ENCODE assay signal across 8 mouse cellular contexts in the genomic region with DNA sequence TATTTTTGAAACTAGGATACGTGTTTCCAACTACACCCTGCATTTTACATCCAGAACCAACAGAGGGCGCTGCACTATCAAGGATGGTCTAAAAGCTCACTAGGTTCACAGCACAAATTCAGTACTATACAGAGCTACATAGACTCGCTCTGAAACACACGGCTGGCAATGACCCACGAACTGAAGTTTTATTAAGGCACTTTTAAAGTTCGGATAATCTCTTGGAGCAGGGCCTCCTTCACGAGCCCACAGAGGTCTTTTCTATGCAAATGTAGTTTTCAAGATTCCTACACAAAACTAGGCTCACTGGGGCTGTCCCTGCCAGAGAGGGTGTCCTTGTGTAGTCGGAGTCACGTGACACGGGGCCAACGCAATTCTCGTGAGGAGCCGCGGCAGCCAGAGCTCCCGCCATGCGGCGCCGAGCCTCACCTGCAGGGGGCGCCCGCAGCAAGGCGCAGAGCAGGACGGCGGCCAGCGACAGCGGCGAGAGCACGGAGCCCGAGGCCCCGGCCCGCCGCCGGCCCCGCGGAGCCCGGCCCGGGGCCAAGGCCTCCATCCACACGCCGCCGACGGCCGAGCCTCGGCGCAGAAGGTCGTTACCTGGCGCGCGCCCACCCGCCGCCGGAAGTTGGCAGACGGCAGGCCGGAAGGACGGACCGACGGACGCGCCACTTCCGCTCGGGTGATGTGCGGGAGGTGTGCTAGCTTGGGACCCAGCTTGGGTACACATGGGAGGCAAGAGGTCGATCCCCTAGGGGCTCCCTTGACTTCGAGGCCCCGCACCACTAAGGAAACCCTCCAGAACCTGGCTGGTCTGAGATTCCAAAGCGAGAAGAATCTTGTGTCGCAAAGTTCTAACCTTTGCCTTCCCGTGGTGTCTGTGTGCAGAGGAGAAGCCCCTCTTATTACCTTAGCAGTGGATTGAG. TPM values are rescaled to one million over a fixed set of nuclear protein-coding genes. Genes with fewer than 3 reads are reported as not detected.
DNase-seq lines count a peak whose midpoint lies in the region; ATAC-seq and TF ChIP-seq lines count a peak whose summit lies in the region.

A gene (plus strand): TSS at position 460 of the 926 bp plus-strand sequence.
A gene (minus strand): TSS at position 774 of the 926 bp plus-strand sequence.

- WGBS in cerebellum, adult 2 months = 2% methylated on average over 66 of the region's 66 CpGs
- 3% methylated on average over 48 of the region's 66 CpGs for WGBS in lung, embryonic 16.5 days

- DNase-seq in G1E (ENCODE audit: low spot score) = peak; percentile 85
- peak; percentile 82 to 85 for DNase-seq in cerebellum, adult 2 months
- peak; percentile 89 for DNase-seq in forelimb bud, embryonic 11.5 days (ENCODE audit: low read depth, low spot score)
- DNase-seq in layer of hippocampus, adult 9-10 months (ENCODE audit: low spot score) = peak; percentile 92
- DNase-seq in ovary, postnatal 14 days (ENCODE audit: low spot score) = peak; percentile 83
- DNase-seq in thymus, postnatal 14 days = peak; percentile 94

- H3K9me3 ChIP-seq in G1E (replicated peaks) = no peaks in the 10 kb centered on the region
- H3K9me3 ChIP-seq in lung, embryonic 16.5 days (ENCODE audit: control insufficient read depth, low read length) = no peaks in the 10 kb centered on the region

- peak; percentile 76 for TF ChIP-seq CTCF in G1E (IDR thresholded peaks at IDR 0.05; ENCODE audit: low read depth, low read length)
- peak; percentile 56 for TF ChIP-seq CTCF in cerebellum, adult 2 months (IDR thresholded peaks at IDR 0.05; ENCODE audit: borderline replicate concordance, insufficient read depth, low read depth, low read length)

- peaks cover 2% of the 10 kb centered on the region for H3K36me3 ChIP-seq in G1E (replicated peaks)
- H3K36me3 ChIP-seq in lung, embryonic 16.5 days (ENCODE audit: control insufficient read depth, insufficient read depth, low read length) = no peaks in the 10 kb centered on the region

- ATAC-seq in G1E (ENCODE audit: extremely low read depth, insufficient number of reproducible peaks, low FRiP score, poor library complexity, severe bottlenecking) = peak; percentile 90
- ATAC-seq in hematopoietic stem cell, adult 5-6 weeks (replicated peaks in 1 of 2; ENCODE audit: insufficient read depth in 1 of 2, low FRiP score in 2 of 2, low TSS enrichment in 1 of 2, low read depth in 1 of 2, poor library complexity in 2 of 2, severe bottlenecking in 2 of 2) = peak; percentile 95 to 96
- peak; percentile 98 for ATAC-seq in lung, embryonic 16.5 days (ENCODE audit: low read depth)

- TF ChIP-seq POLR2A in cerebellum, adult 2 months (IDR thresholded peaks at IDR 0.05; ENCODE audit: borderline replicate concordance, insufficient read depth, low read length) = peak; percentile 31; the same call in 1 of the 2 replicates

- peak within 1 kb of the TSS; percentile 73 for H3K4me2 ChIP-seq in lung, embryonic 16.5 days (ENCODE audit: low read depth, low read length)

- peak within 1 kb of the TSS; percentile 74 for H3K9ac ChIP-seq in lung, embryonic 16.5 days (ENCODE audit: low read length)

- H3K27me3 ChIP-seq in G1E (ENCODE audit: insufficient read depth, low read length) = no peaks in the 10 kb centered on the region
- H3K27me3 ChIP-seq in cerebellum, adult 2 months (ENCODE audit: control insufficient read depth, insufficient read depth, low read length) = no peaks in the 10 kb centered on the region
- no peaks in the 10 kb centered on the region for H3K27me3 ChIP-seq in lung, embryonic 16.5 days (ENCODE audit: control insufficient read depth, insufficient read depth, low read depth, low read length)

- H3K27ac ChIP-seq in cerebellum, adult 2 months (ENCODE audit: insufficient read depth, low read length) = no peak within 1 kb of the TSS
- peak within 1 kb of the TSS; percentile 60 for H3K27ac ChIP-seq in lung, embryonic 16.5 days (ENCODE audit: low read length)

- peak within 1 kb of the TSS; percentile 77 for H3K4me3 ChIP-seq in G1E (ENCODE audit: low read depth, low read length)
- H3K4me3 ChIP-seq in cerebellum, adult 2 months (replicated peaks; ENCODE audit: insufficient read depth, low read depth, low read length) = peak within 1 kb of the TSS; percentile 45
- H3K4me3 ChIP-seq in lung, embryonic 16.5 days (ENCODE audit: low read length) = peak within 1 kb of the TSS; percentile 62

- H3K4me1 ChIP-seq in G1E (ENCODE audit: insufficient read depth, low read depth, low read length) = peaks cover 16% of the 10 kb centered on the region
- H3K4me1 ChIP-seq in cerebellum, adult 2 months (ENCODE audit: control insufficient read depth, insufficient read depth, low read length) = no peaks in the 10 kb centered on the region
- H3K4me1 ChIP-seq in lung, embryonic 16.5 days (replicated peaks; ENCODE audit: control insufficient read depth, insufficient read depth, low read length) = no peaks in the 10 kb centered on the region

RNA-seq across cellular contexts. Expression of the first gene that starts in this region (rescaled TPM):
- total RNA-seq in G1E (2014; fragmentation: Nextera tagmentation) (0.68 and 1.6 TPM in 2 replicates), G1E (2017) (1.7 and 3.4 TPM in 2 replicates)
- polyA plus RNA-seq in G1E (2012) = 2.7 and 7.0 TPM in 2 replicates
- 0.62 and 1.0 TPM in 2 replicates for polyA plus RNA-seq in cerebellum, adult 2 months (2012; rRNA removed)
- 2.0 TPM in 1 of 2 replicates, not detected in the other for total RNA-seq in hematopoietic stem cell, adult 5-6 weeks (2017)
- polyA plus RNA-seq in lung, embryonic 16.5 days (2015; fragmentation: Nextera tagmentation; extraction: Ambion mirVana) = 0.15 and 1.8 TPM in 2 replicates

RNA-seq across cellular contexts. Expression of the second gene that starts in this region (rescaled TPM):
- total RNA-seq in G1E (2014; fragmentation: Nextera tagmentation) (0.29 and 0.90 TPM in 2 replicates), G1E (2017) (0.44 and 0.81 TPM in 2 replicates)
- 0.11 and 0.13 TPM in 2 replicates for polyA plus RNA-seq in G1E (2012)
- 0.40 and 0.46 TPM in 2 replicates for polyA plus RNA-seq in cerebellum, adult 2 months (2012; rRNA removed)
- total RNA-seq in hematopoietic stem cell, adult 5-6 weeks (2017) = 3.3 and 4.7 TPM in 2 replicates
- 0.50 and 0.78 TPM in 2 replicates for polyA plus RNA-seq in lung, embryonic 16.5 days (2015; fragmentation: Nextera tagmentation; extraction: Ambion mirVana)
